Mouse (Mus musculus) liver, embryonic 14.5 days (tissue): ENCODE measurements at regions not wholly inside any gene's neighbourhood (a gene's known extent, or its start where the extent isn't known, plus 50 kb on each side); places are given as distances from the start of the nearest gene placed in this dataset.

Experiments
- ATAC-seq: fragments of 200-750 bp; cut with Nextera tagmentation; 2 replicates; pipeline ENCODE4 v1.8.0; 2017; ENCODE audit warnings: moderate number of reproducible peaks, mild to moderate bottlenecking, moderate library complexity; ENCODE audit not compliant: insufficient read depth
- DNase-seq, 3 experiments: peaks; one replicate each; pipeline ENCODE4 v3.0.0-alpha.2; 2012 to 2013; ENCODE audit warnings: low read depth in 3 of 3, low spot score in 3 of 3
- H3K27ac ChIP-seq: fragments of 300-500 bp; sonication (generic); 2 replicates; pipeline ENCODE4 v1.5.1; 2014; ENCODE audit warnings: moderate library complexity, mild to moderate bottlenecking, control low read depth, inconsistent platforms
- H3K27me3 ChIP-seq: fragments of 300-500 bp; sonication (generic); 2 replicates; pipeline ENCODE4 v1.6.1; 2014; ENCODE audit warnings: mild to moderate bottlenecking, low read length, moderate library complexity; ENCODE audit not compliant: control insufficient read depth, insufficient read depth
- H3K36me3 ChIP-seq: fragments of 300-500 bp; sonication (generic); replicated peaks from 2 replicates; pipeline ENCODE4 v1.6.1; 2014; ENCODE audit warnings: low read depth; ENCODE audit not compliant: control insufficient read depth, insufficient read depth
- H3K4me1 ChIP-seq, 2 experiments: fragments of 200-500 bp in 1 of 2; fragments of 300-500 bp in 1 of 2; sonication (generic) in 1 of 2; replicated peaks; 2 replicates each; pipeline ENCODE4 v1.6.1; 2012 to 2014; ENCODE audit warnings: antibody characterized with exemption in 1 of 2, inconsistent platforms in 1 of 2, low read length in 1 of 2; ENCODE audit not compliant: control insufficient read depth in 2 of 2, insufficient read depth in 2 of 2
- H3K4me2 ChIP-seq: fragments of 300-500 bp; sonication (generic); 2 replicates; pipeline ENCODE4 v1.6.1; 2014; ENCODE audit warnings: low read depth, mild to moderate bottlenecking, control low read depth, moderate library complexity
- H3K4me3 ChIP-seq, 2 experiments: fragments of 200-500 bp in 1 of 2; fragments of 300-500 bp in 1 of 2; sonication (generic) in 1 of 2; 2 replicates each; pipeline ENCODE4 v1.5.1; 2012 to 2014; ENCODE audit warnings: low read depth in 2 of 2, low read length in 2 of 2, mild to moderate bottlenecking in 2 of 2, control low read depth in 1 of 2, inconsistent platforms in 1 of 2, moderate library complexity in 1 of 2; ENCODE audit not compliant: insufficient read depth in 1 of 2
- H3K9ac ChIP-seq: fragments of 300-500 bp; sonication (generic); replicated peaks from 2 replicates; pipeline ENCODE4 v1.6.1; 2014; ENCODE audit warnings: mild to moderate bottlenecking, control low read depth, moderate library complexity
- H3K9me3 ChIP-seq: fragments of 300-500 bp; sonication (generic); 2 replicates; pipeline ENCODE4 v1.6.1; 2016; ENCODE audit warnings: low read length, mixed read lengths; ENCODE audit not compliant: control insufficient read depth
- CTCF ChIP-seq: IDR thresholded peaks from 2 replicates; pipeline ENCODE4 v1.5.1; 2016; ENCODE audit warnings: antibody characterized with exemption, low read depth, control low read depth
- EP300 ChIP-seq: IDR thresholded peaks from 2 replicates; pipeline ENCODE4 v1.6.1; 2016; ENCODE audit warnings: antibody characterized with exemption, low read depth
- WGBS: fragments of 180-500 bp; shearing (Covaris S2); extraction: QIAGEN DNeasy Blood & Tissue Kit; methylation state at CpG from one replicate; pipeline ENCODE4 v1.1.7; 2014; ENCODE audit not compliant: insufficient replicate concordance; 5-methylcytosine and 5-hydroxymethylcytosine counted together

DNA sequence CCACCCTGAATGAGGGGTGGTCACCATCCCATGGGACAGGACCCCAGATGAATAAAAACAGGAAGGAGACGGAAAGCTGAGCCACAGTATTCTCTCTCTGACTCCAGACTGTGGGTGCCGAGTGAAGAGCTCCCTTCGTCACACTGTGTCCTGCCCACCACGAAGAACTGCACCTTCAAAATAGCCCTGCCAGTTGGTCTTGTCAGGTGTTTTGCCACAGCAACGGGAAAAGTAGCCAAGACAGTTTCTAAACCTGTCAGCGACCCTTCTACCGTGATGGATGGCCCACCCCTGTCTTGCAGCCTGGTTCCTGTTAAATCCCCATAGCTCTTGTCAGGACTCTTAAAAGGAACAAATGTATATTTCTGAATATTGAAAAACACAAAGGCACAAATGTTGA is 72.3 kb downstream of the Tomm20 start:
- Histone ChIP-seq H3K9ac (no peak overlapping the region), H3K4me1 (peaks cover 0 to 14% of the 10 kb centered on the region in 2 experiments; a peak in 2 of 4 replicates), H3K4me3 (no peak overlapping the region), H3K27me3 (no peaks in the 10 kb centered on the region), H3K27ac (no peak overlapping the region), H3K9me3 (no peaks in the 10 kb centered on the region), H3K4me2 (no peak overlapping the region), H3K36me3 (no peaks in the 10 kb centered on the region)
- no peak for TF ChIP-seq EP300
- TF ChIP-seq CTCF: no peak
- ATAC-seq: no peak
- WGBS: 51% methylated on average over 7 of the region's 7 CpGs
- no peak for DNase-seq

DNA sequence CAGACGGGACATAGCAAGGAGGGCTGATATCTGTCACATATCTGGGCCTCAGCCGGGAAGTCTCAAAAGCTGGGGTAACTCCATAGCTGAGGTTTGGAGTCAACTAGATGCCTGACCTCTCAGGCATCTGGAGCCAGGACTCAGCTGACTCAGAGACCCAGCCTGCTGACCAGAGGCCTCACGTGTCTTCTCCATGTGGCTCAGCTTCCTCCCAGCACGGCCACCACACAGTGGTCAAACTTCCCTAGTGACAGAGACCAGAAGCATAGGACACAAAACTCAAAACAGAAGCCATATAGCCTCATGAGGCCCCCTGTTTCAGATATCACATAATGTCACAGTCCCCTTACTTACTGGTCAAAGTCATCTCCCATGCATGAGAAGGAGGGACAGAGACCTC is 73.1 kb downstream of the Tomm20 start:
- Histone ChIP-seq H3K27me3 (no peaks in the 10 kb centered on the region), H3K4me2 (no peak overlapping the region), H3K36me3 (no peaks in the 10 kb centered on the region), H3K4me3 (no peak overlapping the region), H3K9me3 (no peaks in the 10 kb centered on the region), H3K27ac (no peak overlapping the region), H3K4me1 (peaks cover 0 to 14% of the 10 kb centered on the region in 2 experiments; a peak in 2 of 4 replicates), H3K9ac (no peak overlapping the region)
- 59% methylated on average over 4 of the region's 4 CpGs for WGBS
- no peak for TF ChIP-seq EP300
- no peak for TF ChIP-seq CTCF
- no peak for ATAC-seq
- DNase-seq: no peak

DNA sequence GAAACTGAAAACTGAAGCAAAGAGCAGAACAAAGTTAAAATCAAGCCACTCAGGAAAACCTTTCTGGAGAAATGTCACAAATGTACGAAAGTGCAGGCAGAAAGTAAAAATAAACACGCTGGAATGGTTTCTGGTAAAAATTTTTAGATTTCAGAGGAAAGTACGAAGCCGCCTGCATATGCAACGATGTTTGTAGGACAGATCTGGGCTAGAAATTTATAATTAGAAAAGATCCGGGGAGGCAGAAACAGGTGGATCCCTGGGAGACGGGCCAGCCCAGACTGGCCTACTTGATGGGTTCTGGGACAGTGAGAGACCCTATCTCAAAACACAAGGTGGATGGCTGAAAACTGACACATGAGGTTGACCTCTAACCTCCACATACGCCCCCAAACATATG is 73.5 kb downstream of the Tomm20 start:
- no peak overlapping the region for H3K27ac ChIP-seq
- 77% methylated on average over 8 of the region's 8 CpGs for WGBS
- DNase-seq: no peak
- H3K4me3 ChIP-seq: no peak overlapping the region
- no peaks in the 10 kb centered on the region for H3K36me3 ChIP-seq
- ATAC-seq: no peak
- no peaks in the 10 kb centered on the region for H3K27me3 ChIP-seq
- no peak overlapping the region for H3K4me2 ChIP-seq
- peaks cover 0 to 14% of the 10 kb centered on the region in 2 experiments; a peak in 2 of 4 replicates for H3K4me1 ChIP-seq
- no peak overlapping the region for H3K9ac ChIP-seq
- TF ChIP-seq CTCF (no peak), EP300 (no peak)
- H3K9me3 ChIP-seq: no peaks in the 10 kb centered on the region

DNA sequence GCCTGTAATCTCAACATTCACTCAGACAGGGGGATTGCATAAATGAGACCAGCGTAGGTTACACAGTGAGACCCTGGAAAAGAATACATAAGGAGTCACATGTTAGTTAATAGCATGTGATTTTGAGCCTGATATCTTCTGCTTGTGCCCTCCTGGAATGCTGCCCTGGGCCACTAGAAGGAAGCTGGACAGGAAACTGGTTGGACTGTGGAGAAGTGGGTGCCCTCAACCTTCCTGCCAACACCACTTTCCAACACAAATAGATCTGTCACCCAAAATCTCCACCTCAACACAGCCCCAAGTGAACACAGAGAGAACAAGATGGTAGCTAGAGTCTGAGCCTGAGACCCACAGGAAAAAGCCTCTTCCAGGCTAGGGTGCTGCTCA is 76.2 kb downstream of the Tomm20 start:
- ATAC-seq: no peak
- no peak overlapping the region for H3K27ac ChIP-seq
- no peak overlapping the region for H3K4me2 ChIP-seq
- no peaks in the 10 kb centered on the region for H3K9me3 ChIP-seq
- no peak for TF ChIP-seq EP300
- TF ChIP-seq CTCF: no peak
- DNase-seq: no peak
- no peak overlapping the region for H3K9ac ChIP-seq
- WGBS: 50% methylated on average over 1 of the region's 1 CpGs
- H3K36me3 ChIP-seq: no peaks in the 10 kb centered on the region
- H3K4me1 ChIP-seq: no peaks in the 10 kb centered on the region
- H3K4me3 ChIP-seq: no peak overlapping the region
- no peaks in the 10 kb centered on the region for H3K27me3 ChIP-seq

DNA sequence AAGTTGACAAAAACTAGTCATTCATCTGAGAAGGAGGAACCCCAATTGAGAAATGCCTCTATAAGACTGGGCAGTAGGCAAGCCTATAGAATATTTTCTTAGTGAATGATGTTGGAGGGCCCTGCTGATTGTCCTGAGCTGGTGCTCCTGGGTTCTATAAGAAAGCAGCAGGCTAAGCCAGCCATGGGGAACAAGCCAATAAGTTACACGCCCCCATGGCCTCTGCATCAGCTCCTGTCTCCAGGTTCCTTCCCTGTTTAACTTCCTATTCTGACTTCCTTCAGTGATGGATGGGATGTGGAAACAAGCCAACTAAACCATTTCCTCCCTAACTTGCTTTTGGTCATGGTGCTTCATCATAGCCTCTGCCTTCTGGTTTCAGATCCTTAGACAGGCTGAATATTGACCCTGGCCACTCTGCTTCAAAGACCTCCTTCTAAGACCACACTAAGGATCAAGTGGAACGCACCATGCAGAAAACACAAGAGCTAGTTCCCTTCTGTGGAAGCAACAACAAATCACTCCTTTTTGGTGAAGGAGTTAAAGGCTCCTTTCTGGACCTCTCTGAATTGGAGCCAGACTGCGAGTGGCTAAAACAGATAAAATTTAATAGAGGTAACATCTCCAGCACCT is 76.7 kb downstream of the Tomm20 start:
- Histone ChIP-seq H3K4me2 (no peak overlapping the region), H3K27me3 (no peaks in the 10 kb centered on the region), H3K9ac (no peak overlapping the region), H3K4me1 (no peaks in the 10 kb centered on the region; a peak in 1 of 4 replicates), H3K36me3 (no peaks in the 10 kb centered on the region), H3K9me3 (no peaks in the 10 kb centered on the region), H3K27ac (no peak overlapping the region), H3K4me3 (no peak overlapping the region)
- DNase-seq: no peak
- 44% methylated on average over 3 of the region's 3 CpGs for WGBS
- TF ChIP-seq CTCF (no peak), EP300 (no peak)
- no peak for ATAC-seq
